Mouse (Mus musculus) liver, embryonic 14.5 days (tissue): ENCODE measurements at regions not wholly inside any gene's neighbourhood (a gene's known extent, or its start where the extent isn't known, plus 50 kb on each side); places are given as distances from the start of the nearest gene placed in this dataset.

Experiments
- CTCF ChIP-seq: IDR thresholded peaks from 2 replicates; pipeline ENCODE4 v1.5.1; 2016; ENCODE audit warnings: antibody characterized with exemption, low read depth, control low read depth
- EP300 ChIP-seq: IDR thresholded peaks from 2 replicates; pipeline ENCODE4 v1.6.1; 2016; ENCODE audit warnings: antibody characterized with exemption, low read depth

GRCm38 (mm10) chr12:25272114-25272751 lies 175.3 kb upstream of the Id2 start:
- TF ChIP-seq CTCF (no peak), EP300 (no peak)
